Mouse (Mus musculus) limb, embryonic 12.5 days (tissue): ENCODE results near the gene Olfr1339. TPM values are rescaled to one million over a fixed set of nuclear protein-coding genes. Genes with fewer than 3 reads are reported as not detected.

Source experiments
- ATAC-seq: fragments of 200-750 bp; cut with Nextera tagmentation; 2 replicates; pipeline ENCODE4 v1.8.0; 2017; ENCODE audit warnings: low read depth, moderate TSS enrichment; ENCODE audit not compliant: insufficient number of reproducible peaks, insufficient read depth, low FRiP score, low TSS enrichment
- H3K27ac ChIP-seq: fragments of 300-500 bp; sonication (generic); 2 replicates; pipeline ENCODE4 v1.5.1; 2016; ENCODE audit warnings: mild to moderate bottlenecking, moderate library complexity
- H3K27me3 ChIP-seq: fragments of 300-500 bp; sonication (generic); 2 replicates; pipeline ENCODE4 v1.6.1; 2016; ENCODE audit warnings: mild to moderate bottlenecking, moderate library complexity
- H3K36me3 ChIP-seq: fragments of 300-500 bp; sonication (generic); 2 replicates; pipeline ENCODE4 v1.6.1; 2016; ENCODE audit warnings: mild to moderate bottlenecking, moderate library complexity
- H3K4me1 ChIP-seq: fragments of 300-500 bp; sonication (generic); replicated peaks from 2 replicates; pipeline ENCODE4 v1.6.1; 2016
- H3K4me2 ChIP-seq: fragments of 300-500 bp; sonication (generic); 2 replicates; pipeline ENCODE4 v1.6.1; 2016; ENCODE audit warnings: mild to moderate bottlenecking, moderate library complexity
- H3K4me3 ChIP-seq: fragments of 300-500 bp; sonication (generic); replicated peaks from 2 replicates; pipeline ENCODE4 v1.5.1; 2016; ENCODE audit warnings: mild to moderate bottlenecking
- H3K9ac ChIP-seq: fragments of 300-500 bp; sonication (generic); replicated peaks from 2 replicates; pipeline ENCODE4 v1.6.1; 2016; ENCODE audit warnings: mild to moderate bottlenecking, moderate library complexity
- H3K9me3 ChIP-seq: fragments of 300-500 bp; sonication (generic); 2 replicates; pipeline ENCODE4 v1.6.1; 2016; ENCODE audit warnings: mild to moderate bottlenecking, moderate library complexity
- WGBS: fragments of 180-500 bp; shearing (Covaris S2); methylation state at CpG from one replicate; pipeline ENCODE4 v1.1.7; 2016; 5-methylcytosine and 5-hydroxymethylcytosine counted together
- polyA plus RNA-seq: library from polyadenylated mRNA; unstranded; fragments of >200 nt; fragmentation: Nextera tagmentation; extraction: Ambion mirVana; gene quantifications from 2 replicates; pipeline ENCODE4 v1.2.1, GENCODE M21; 2016

Gene Olfr1339
- polyA plus RNA-seq: not detected in 2 replicates

DNA sequence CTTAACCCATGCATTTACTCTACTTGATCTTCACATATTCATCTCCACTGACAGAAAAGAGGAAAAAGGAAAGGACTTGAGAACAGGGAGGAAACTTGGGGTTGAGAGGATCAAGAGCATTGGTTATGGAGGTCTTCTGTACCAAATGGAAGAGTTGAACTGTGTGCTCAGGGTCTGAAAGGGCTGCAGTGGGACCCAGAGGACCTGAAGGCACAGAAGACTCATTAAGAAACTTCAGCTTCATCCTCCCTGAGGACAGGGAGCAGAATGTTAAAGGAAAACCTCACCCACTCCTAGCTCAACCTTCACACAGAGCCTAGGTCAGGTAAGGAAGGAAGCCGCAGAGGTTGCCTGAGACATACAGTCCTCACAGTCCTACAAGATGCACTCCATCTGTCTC is at the start of gene Olfr1339:
Gene Olfr1339, plus strand, starts transcription at position 301 of the 400 bp plus-strand sequence.
- Histone ChIP-seq H3K9ac (no peak within 1 kb of the TSS), H3K27me3 (no peaks in the 10 kb centered on the region), H3K4me1 (no peaks in the 10 kb centered on the region), H3K4me3 (no peak within 1 kb of the TSS), H3K27ac (no peak within 1 kb of the TSS), H3K36me3 (no peaks in the 10 kb centered on the region), H3K4me2 (no peak within 1 kb of the TSS), H3K9me3 (no peaks in the 10 kb centered on the region)
- no peak for ATAC-seq
- WGBS: 94% methylated on average over 1 of the region's 1 CpGs

DNA sequence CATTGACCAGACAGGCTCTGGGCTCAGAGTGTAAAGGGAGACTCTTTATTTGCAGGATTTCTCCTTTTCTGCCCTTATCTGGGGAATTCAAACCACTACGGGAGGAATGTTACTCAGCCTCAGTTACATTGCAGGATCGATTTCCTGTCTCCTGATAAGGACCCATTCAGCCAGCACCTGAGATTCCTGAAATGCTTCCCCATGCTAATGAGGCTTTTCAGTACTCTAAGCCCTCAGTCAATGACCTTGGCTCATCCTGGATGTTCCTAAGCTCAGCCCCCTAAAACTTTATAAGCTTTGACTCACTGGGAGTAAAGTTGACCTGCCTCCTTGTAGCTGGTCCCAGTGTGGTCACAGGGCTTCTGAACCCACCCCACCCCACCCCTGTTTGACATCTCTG is 44.9 kb upstream of the Olfr1339 start:
- H3K9me3 ChIP-seq: no peaks in the 10 kb centered on the region
- H3K4me2 ChIP-seq: no peak overlapping the region
- peaks cover under 1% of the 10 kb centered on the region for H3K4me1 ChIP-seq
- ATAC-seq: no peak
- H3K27ac ChIP-seq: no peak overlapping the region
- no peaks in the 10 kb centered on the region for H3K36me3 ChIP-seq
- no peaks in the 10 kb centered on the region for H3K27me3 ChIP-seq
- WGBS: 54% methylated on average over 2 of the region's 2 CpGs
- H3K9ac ChIP-seq: no peak overlapping the region
- H3K4me3 ChIP-seq: no peak overlapping the region

DNA sequence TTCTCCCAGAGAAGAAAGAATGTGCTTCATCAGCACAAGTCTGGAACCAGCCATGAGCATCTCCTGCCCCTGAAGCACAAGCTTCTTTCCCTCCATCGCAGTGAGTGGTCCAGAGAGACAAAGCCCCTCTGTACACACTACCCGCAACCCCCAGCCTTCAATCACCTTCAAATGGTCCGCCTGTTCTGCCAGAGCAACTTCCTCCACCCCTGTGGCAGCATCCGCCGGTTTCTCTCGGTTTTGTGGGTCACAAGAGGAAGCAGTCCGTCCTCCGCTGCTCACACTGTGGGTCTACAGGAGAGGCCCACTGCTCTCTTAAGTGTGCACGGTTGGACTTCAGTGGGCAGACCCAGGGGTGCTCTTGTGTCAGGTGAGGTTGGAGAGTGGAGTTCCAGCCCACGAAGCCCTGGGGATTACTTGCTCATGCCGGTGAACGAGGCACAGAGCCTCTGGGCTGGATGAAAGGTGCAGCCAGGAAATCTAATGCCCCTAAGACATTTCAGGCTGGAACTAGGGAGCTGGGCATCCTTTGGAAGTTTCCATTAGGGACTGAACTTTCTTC is 39.5 kb upstream of the Olfr1339 start, which contains the start of gene Olfr1342:
Gene Olfr1342, minus strand, starts transcription at position 345 of the 562 bp plus-strand sequence.
- H3K36me3 ChIP-seq: no peaks in the 10 kb centered on the region
- 0 out of 2 replicates have a peak, but pooled peaks have one; percentile 29 for ATAC-seq
- peaks cover 17% of the 10 kb centered on the region for H3K4me1 ChIP-seq
- H3K27me3 ChIP-seq: no peaks in the 10 kb centered on the region
- H3K4me3 ChIP-seq: 0 out of 2 replicates have a peak within 1 kb of the TSS, but pooled peaks have one; percentile 3
- H3K4me2 ChIP-seq: peak within 1 kb of the TSS; percentile 32
- H3K9me3 ChIP-seq: no peaks in the 10 kb centered on the region
- peak within 1 kb of the TSS; percentile 58 for H3K27ac ChIP-seq
- H3K9ac ChIP-seq: no peak within 1 kb of the TSS; the same call in 1 of the 2 replicates
- WGBS: 44% methylated on average over 12 of the region's 12 CpGs

DNA sequence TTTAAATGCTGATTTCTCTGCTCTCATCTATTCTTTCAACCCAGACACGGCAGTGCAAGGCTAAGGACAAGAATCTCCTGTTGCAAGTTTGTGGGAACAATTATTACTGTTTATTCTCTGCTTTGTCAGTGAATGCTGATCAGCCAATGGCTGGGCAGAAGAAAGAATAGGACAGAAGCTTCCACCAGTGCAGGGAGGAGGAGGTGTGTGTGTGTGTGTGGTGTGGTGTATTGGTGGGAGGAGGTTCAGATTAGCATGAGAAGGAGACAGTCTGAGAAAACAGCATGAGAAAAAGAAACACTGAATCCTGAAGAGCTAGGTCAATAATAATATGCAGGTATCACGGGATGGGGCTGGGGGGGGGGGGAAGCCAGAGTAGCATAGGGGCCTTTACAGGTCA is 38.2 kb upstream of the Olfr1339 start:
- peaks cover 17% of the 10 kb centered on the region for H3K4me1 ChIP-seq
- ATAC-seq: no peak
- H3K4me2 ChIP-seq: no peak overlapping the region
- H3K27ac ChIP-seq: no peak overlapping the region
- no peaks in the 10 kb centered on the region for H3K27me3 ChIP-seq
- WGBS: 59% methylated on average over 2 of the region's 2 CpGs
- H3K4me3 ChIP-seq: no peak overlapping the region
- H3K9ac ChIP-seq: no peak overlapping the region
- H3K9me3 ChIP-seq: no peaks in the 10 kb centered on the region
- H3K36me3 ChIP-seq: no peaks in the 10 kb centered on the region

DNA sequence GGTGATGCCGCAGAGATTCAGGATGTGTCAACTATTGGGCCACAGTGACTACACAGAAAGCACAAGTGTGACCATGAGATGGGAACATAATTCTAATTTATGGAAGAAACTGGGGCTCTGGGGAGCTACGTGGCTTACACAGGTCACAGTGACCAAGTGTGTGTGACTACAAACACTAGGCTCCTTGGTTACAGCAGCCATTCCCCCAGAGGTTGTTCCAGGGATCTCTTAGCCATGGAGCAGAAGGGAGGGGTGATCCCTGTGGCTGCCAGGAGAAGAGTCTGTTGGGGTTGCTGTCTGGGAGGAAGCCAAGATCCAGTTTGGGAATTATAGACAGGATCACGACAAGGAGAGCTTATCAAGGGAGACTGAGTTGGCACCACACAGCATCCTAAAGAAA is 28.8 kb upstream of the Olfr1339 start, which contains the start of gene Olfr1341:
Gene Olfr1341, plus strand, starts transcription at position 301 of the 400 bp plus-strand sequence.
- no peak within 1 kb of the TSS for H3K4me2 ChIP-seq
- ATAC-seq: no peak
- WGBS: 90% methylated on average over 3 of the region's 3 CpGs

DNA sequence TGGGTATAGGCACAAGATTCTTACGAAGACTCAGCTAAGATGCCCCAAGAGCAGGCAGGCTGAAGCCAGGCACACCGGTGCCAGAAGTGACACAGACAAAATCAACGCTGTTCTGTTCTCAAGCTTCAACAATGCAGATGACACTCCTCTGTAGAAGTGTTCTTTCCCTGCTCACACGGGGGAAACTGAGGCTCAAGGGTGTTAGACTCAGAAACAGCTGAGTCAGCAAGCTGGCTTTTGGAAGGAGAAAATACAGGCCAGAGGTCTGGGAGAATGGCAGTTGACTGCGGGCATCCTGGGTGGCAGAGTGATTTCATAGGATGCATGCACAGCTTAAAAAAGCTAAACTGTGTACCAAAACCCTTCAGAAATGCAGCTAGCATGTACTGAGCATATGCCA is 23.9 kb upstream of the Olfr1339 start:
- Histone ChIP-seq H3K36me3 (no peaks in the 10 kb centered on the region), H3K9ac (no peak overlapping the region), H3K27me3 (no peaks in the 10 kb centered on the region), H3K9me3 (no peaks in the 10 kb centered on the region), H3K27ac (no peak overlapping the region), H3K4me3 (no peak overlapping the region), H3K4me2 (no peak overlapping the region), H3K4me1 (no peaks in the 10 kb centered on the region)
- 81% methylated on average over 5 of the region's 5 CpGs for WGBS
- no peak for ATAC-seq

More for the DNA sequence above, 28.8 kb upstream of the Olfr1339 start, which contains the start of gene Olfr1341:
- Histone ChIP-seq H3K27me3 (no peaks in the 10 kb centered on the region), H3K4me1 (no peaks in the 10 kb centered on the region), H3K9ac (no peak within 1 kb of the TSS), H3K36me3 (no peaks in the 10 kb centered on the region), H3K4me3 (no peak within 1 kb of the TSS), H3K9me3 (no peaks in the 10 kb centered on the region), H3K27ac (no peak within 1 kb of the TSS)

DNA sequence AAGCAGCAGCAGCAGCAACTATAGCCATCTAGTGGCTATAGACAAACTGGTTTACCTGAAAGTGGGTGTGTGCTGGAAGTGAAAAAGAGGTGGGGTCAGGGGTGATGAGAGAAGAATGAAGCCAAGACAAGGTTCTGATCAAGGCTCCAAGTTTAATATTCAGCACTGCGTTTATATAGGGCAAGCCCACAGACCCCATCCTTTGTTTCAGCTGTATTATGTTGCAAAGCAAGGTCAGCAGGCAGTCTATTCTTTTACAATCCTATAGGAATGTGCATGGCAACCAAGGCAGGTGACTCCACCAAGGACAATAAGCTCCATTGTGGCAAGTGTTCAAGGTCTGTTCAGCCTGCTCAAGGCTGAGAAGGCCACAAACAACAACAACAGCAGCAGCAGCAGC is 20.3 kb upstream of the Olfr1339 start:
- WGBS: 57% methylated on average over 1 of the region's 1 CpGs
- no peak overlapping the region for H3K27ac ChIP-seq
- H3K9ac ChIP-seq: no peak overlapping the region
- no peaks in the 10 kb centered on the region for H3K36me3 ChIP-seq
- no peak overlapping the region for H3K4me3 ChIP-seq
- no peak overlapping the region for H3K4me2 ChIP-seq
- no peaks in the 10 kb centered on the region for H3K27me3 ChIP-seq
- no peak for ATAC-seq
- H3K4me1 ChIP-seq: no peaks in the 10 kb centered on the region
- H3K9me3 ChIP-seq: no peaks in the 10 kb centered on the region

DNA sequence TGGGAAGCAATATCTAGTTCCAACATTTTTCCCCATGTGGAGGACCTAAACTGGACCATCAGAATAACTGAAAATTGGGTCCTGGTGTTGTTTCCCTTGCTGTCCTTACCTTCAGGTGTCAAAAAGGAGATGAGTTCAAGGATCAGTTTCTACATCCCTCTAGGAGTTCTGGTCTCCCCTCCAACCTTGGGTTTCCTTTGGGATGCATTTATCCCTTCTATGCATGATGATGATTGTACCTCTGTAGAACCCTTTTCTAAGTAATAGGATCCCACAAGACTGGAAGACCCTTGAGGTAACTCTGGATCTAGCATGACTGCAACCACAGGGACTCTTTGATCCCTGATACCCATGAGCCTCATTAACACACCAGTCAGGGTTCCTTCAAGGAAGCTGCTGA is 12.1 kb upstream of the Olfr1339 start, which contains the start of gene Olfr1340:
Gene Olfr1340, plus strand, starts transcription at position 301 of the 400 bp plus-strand sequence.
- no peaks in the 10 kb centered on the region for H3K9me3 ChIP-seq
- no peak for ATAC-seq

DNA sequence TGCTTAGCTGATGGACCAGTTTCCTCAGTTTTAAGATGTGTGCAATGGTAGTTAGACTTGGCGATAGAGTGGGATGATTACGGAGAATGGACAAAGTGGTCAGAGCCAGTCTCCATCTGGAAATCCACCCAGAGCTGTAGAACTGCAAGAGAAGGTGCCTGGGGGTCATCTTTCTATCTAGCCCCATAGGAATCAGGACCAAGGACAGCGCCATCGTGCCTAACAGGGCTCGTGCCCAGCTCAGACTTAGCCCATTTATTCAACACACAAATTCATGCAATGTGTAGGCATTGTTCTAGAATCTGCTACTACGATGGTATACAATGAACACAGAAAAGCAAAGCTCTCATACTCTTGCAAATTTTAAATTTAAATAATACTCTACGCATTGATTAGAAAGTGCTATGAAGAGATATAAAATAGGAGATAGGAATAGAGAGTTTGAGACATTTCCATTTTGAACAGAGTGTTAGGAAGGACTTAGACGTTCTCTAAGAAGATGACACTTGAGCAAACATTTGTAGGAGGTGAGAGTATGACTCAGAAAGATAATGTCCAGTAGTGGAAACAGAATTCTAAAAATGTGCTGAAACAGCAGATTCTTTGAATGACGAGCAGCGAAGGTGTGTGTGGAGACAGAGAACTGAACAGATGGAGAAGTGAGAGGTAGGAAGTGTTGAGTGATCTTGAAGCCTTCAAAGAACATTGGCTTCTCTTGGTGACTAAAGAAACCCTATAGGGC is 10.1 kb upstream of the Olfr1339 start:
- no peak for ATAC-seq
- no peak overlapping the region for H3K4me2 ChIP-seq
- no peak overlapping the region for H3K27ac ChIP-seq
- H3K9ac ChIP-seq: no peak overlapping the region
- WGBS: 54% methylated on average over 10 of the region's 10 CpGs
- no peak overlapping the region for H3K4me3 ChIP-seq
- no peaks in the 10 kb centered on the region for H3K9me3 ChIP-seq
- H3K27me3 ChIP-seq: no peaks in the 10 kb centered on the region
- H3K4me1 ChIP-seq: no peaks in the 10 kb centered on the region
- no peaks in the 10 kb centered on the region for H3K36me3 ChIP-seq

More for the DNA sequence above, 12.1 kb upstream of the Olfr1339 start, which contains the start of gene Olfr1340:
- H3K4me3 ChIP-seq: no peak within 1 kb of the TSS
- H3K27me3 ChIP-seq: no peaks in the 10 kb centered on the region
- H3K4me2 ChIP-seq: no peak within 1 kb of the TSS
- H3K4me1 ChIP-seq: no peaks in the 10 kb centered on the region
- H3K36me3 ChIP-seq: no peaks in the 10 kb centered on the region
- H3K27ac ChIP-seq: no peak within 1 kb of the TSS
- H3K9ac ChIP-seq: no peak within 1 kb of the TSS

DNA sequence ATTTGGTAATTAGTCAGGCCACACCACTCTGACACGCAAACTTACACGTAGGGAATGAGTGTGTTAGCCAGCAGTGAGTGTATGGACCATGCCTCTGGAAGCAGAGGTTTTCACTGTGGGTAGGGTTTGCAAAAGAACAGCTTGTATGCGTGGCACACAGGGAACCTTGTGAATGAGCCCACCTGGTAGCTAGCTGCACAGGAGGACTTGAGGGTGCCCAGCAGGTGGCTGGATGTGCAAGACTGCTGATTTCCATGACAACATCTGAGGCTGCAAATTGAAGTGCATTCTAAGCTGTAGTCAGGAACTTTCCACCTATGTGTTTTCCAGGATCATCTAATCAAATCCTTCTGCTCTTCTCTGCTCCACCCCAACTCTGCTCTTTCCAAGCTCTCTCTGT is 7.6 kb downstream of the Olfr1339 start:
- Histone ChIP-seq H3K9me3 (no peaks in the 10 kb centered on the region), H3K36me3 (no peaks in the 10 kb centered on the region), H3K4me2 (no peak overlapping the region), H3K27ac (no peak overlapping the region), H3K9ac (no peak overlapping the region), H3K4me3 (no peak overlapping the region), H3K27me3 (peaks cover 27% of the 10 kb centered on the region), H3K4me1 (no peaks in the 10 kb centered on the region)
- ATAC-seq: no peak
- 59% methylated on average over 3 of the region's 3 CpGs for WGBS

DNA sequence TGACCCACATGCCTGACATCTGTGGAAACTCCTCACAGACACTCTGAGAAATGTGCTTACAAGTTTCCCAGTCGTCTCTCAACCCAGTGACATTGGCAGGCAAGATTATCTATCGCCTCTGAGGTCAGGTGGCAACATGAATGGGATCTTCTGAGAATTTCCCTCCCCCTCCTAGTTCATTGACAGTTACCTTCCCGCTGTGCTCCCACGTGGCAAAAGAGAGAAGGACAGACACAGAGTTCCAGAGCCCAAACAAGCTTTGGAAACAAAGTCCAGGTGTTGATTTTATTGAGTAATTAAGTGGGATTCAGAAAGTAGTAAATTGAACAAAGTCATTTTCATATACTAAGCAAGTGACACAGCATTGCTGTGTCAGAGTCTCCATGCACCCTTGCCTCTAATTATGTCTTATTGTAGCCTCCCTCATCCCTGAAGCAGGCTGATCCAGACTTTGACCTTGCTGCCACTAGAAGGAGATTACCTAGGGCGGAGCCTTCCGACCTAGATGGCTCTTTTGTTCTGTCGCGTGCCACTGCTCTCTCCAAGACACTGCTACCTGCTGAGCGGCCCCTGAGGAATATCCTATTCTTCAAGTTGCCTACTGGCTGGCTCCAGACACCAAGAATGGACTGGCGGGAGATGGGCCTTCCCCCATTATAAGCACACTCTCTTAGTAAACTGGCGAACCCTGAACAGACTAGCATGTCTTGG is 9.2 kb downstream of the Olfr1339 start:
- Histone ChIP-seq H3K27me3 (peaks cover 27% of the 10 kb centered on the region), H3K4me3 (no peak overlapping the region), H3K36me3 (no peaks in the 10 kb centered on the region), H3K9ac (no peak overlapping the region), H3K9me3 (peaks cover 1% of the 10 kb centered on the region), H3K4me2 (no peak overlapping the region), H3K4me1 (no peaks in the 10 kb centered on the region), H3K27ac (no peak overlapping the region)
- 6% methylated on average over 11 of the region's 11 CpGs for WGBS
- no peak for ATAC-seq
